Mouse (Mus musculus) liver, adult 2 months (tissue): Measurements from ENCODE around the gene Rere.

Experiments
- CTCF ChIP-seq: fragments of 200-500 bp; IDR thresholded peaks from 2 replicates; pipeline ENCODE4 v1.5.1; 2011; ENCODE audit warnings: low read depth, low read length, control low read depth
- POLR2A ChIP-seq: fragments of 200-500 bp; IDR thresholded peaks from 2 replicates; pipeline ENCODE4 v1.6.1; 2011; ENCODE audit warnings: low read length, control low read depth; ENCODE audit not compliant: insufficient read depth; ENCODE audit errors: extremely low read depth

- no peak for TF ChIP-seq CTCF
- no peak for TF ChIP-seq POLR2A
Observed at GRCm38 (mm10) chr4:150250549-150251422, 30.7 kb upstream of the Rere start.
